Mouse (Mus musculus) kidney, postnatal 0 days (tissue): ENCODE measurements around the gene Slc22a12. TPM values are rescaled to one million over a fixed set of nuclear protein-coding genes. Genes with fewer than 3 reads are reported as not detected.
A peak's percentile ranks its signal among the peaks of the same experiment; 100 is the strongest.

Experiments used
- ATAC-seq: fragments of 200-750 bp; cut with Nextera tagmentation; replicated peaks from 2 replicates; pipeline ENCODE4 v1.8.0; 2017; ENCODE audit warnings: low read depth, moderate number of reproducible peaks, moderate TSS enrichment, moderate library complexity; ENCODE audit not compliant: low FRiP score
- DNase-seq: peaks from one replicate; pipeline ENCODE4 v3.0.0-alpha.2; 2016; ENCODE audit warnings: low spot score
- H3K27ac ChIP-seq: fragments of 300-500 bp; sonication (generic); 2 replicates; pipeline ENCODE4 v1.5.1; 2014; ENCODE audit warnings: mild to moderate bottlenecking
- H3K27me3 ChIP-seq: fragments of 300-500 bp; sonication (generic); 2 replicates; pipeline ENCODE4 v1.6.1; 2014; ENCODE audit warnings: low read length, mixed read lengths; ENCODE audit not compliant: insufficient read depth
- H3K36me3 ChIP-seq: fragments of 300-500 bp; sonication (generic); 2 replicates; pipeline ENCODE4 v1.6.1; 2014; ENCODE audit warnings: low read length, mixed read lengths; ENCODE audit not compliant: insufficient read depth
- H3K4me1 ChIP-seq: fragments of 300-500 bp; sonication (generic); replicated peaks from 2 replicates; pipeline ENCODE4 v1.6.1; 2014; ENCODE audit warnings: antibody characterized with exemption, low read length, mixed read lengths; ENCODE audit not compliant: insufficient read depth
- H3K4me2 ChIP-seq: fragments of 300-500 bp; sonication (generic); 2 replicates; pipeline ENCODE4 v1.6.1; 2014; ENCODE audit warnings: mild to moderate bottlenecking, low read length, moderate library complexity, mixed read lengths
- H3K4me3 ChIP-seq: fragments of 300-500 bp; sonication (generic); replicated peaks from 2 replicates; pipeline ENCODE4 v1.5.1; 2014; ENCODE audit warnings: low read depth, low read length
- H3K9ac ChIP-seq: fragments of 300-500 bp; sonication (generic); 2 replicates; pipeline ENCODE4 v1.6.1; 2014; ENCODE audit warnings: low read depth, low read length
- H3K9me3 ChIP-seq: fragments of 300-500 bp; sonication (generic); replicated peaks from 2 replicates; pipeline ENCODE4 v1.6.1; 2016; ENCODE audit warnings: low read length, inconsistent platforms, mixed read lengths
- CTCF ChIP-seq: IDR thresholded peaks from 2 replicates; pipeline ENCODE4 v1.5.1; 2016; ENCODE audit warnings: antibody characterized with exemption, low read depth, mild to moderate bottlenecking, moderate library complexity
- WGBS: fragments of 180-500 bp; shearing (Covaris S2); extraction: QIAGEN DNeasy Blood & Tissue Kit; methylation state at CpG from one replicate; pipeline ENCODE4 v1.1.7; 2014; 5-methylcytosine and 5-hydroxymethylcytosine counted together
- polyA plus RNA-seq: library from polyadenylated mRNA; unstranded; fragments of >200 nt; fragmentation: Nextera tagmentation; extraction: Ambion mirVana; gene quantifications from 2 replicates; pipeline ENCODE4 v1.2.1, GENCODE M21; 2015

Gene Slc22a12
- polyA plus RNA-seq, 1 experiment from 2014 or later = 21.8 TPM

- no peaks in the 10 kb centered on the region for H3K36me3 ChIP-seq
- no peaks in the 10 kb centered on the region for H3K9me3 ChIP-seq
- ATAC-seq (no peak), DNase-seq (no peak)
- no peak overlapping the region for H3K9ac ChIP-seq
- H3K4me1 ChIP-seq = 0 out of 2 replicates have a peak, but pooled peaks cover 9% of the 10 kb centered on the region
- no peak overlapping the region for H3K4me2 ChIP-seq
- WGBS = 75% methylated on average over 6 of the region's 6 CpGs
- no peak overlapping the region for H3K27ac ChIP-seq
- no peaks in the 10 kb centered on the region for H3K27me3 ChIP-seq
- H3K4me3 ChIP-seq = no peak overlapping the region
- no peak for TF ChIP-seq CTCF
Measured at GRCm38 (mm10) chr19:6536696-6537095, 6.1 kb downstream of the Slc22a12 start.

- TF ChIP-seq CTCF = no peak
- H3K4me1 ChIP-seq = 0 out of 2 replicates have a peak, but pooled peaks cover 9% of the 10 kb centered on the region
- no peak for ATAC-seq
- 46% methylated on average over 3 of the region's 3 CpGs for WGBS
- no peaks in the 10 kb centered on the region for H3K9me3 ChIP-seq
- H3K36me3 ChIP-seq = no peaks in the 10 kb centered on the region
- no peaks in the 10 kb centered on the region for H3K27me3 ChIP-seq
- no peak overlapping the region for H3K27ac ChIP-seq
- no peak overlapping the region for H3K9ac ChIP-seq
- no peak overlapping the region for H3K4me3 ChIP-seq
- H3K4me2 ChIP-seq = no peak overlapping the region
- no peak for DNase-seq
Measured at GRCm38 (mm10) chr19:6536201-6536600, 6.6 kb downstream of the Slc22a12 start.

- no peak overlapping the region for H3K4me2 ChIP-seq
- DNase-seq (no peak), ATAC-seq (no peak)
- no peaks in the 10 kb centered on the region for H3K27me3 ChIP-seq
- H3K36me3 ChIP-seq = no peaks in the 10 kb centered on the region
- H3K4me1 ChIP-seq = peaks cover 9% of the 10 kb centered on the region; the same call in 1 of the 2 replicates
- H3K27ac ChIP-seq = no peak overlapping the region
- TF ChIP-seq CTCF = no peak
- no peaks in the 10 kb centered on the region for H3K9me3 ChIP-seq
- H3K9ac ChIP-seq = no peak overlapping the region
- WGBS = 61% methylated on average over 5 of the region's 5 CpGs
- no peak overlapping the region for H3K4me3 ChIP-seq
Measured at GRCm38 (mm10) chr19:6534118-6534415, 8.8 kb downstream of the Slc22a12 start.

- Histone ChIP-seq H3K9ac (no peak overlapping the region), H3K27me3 (no peaks in the 10 kb centered on the region), H3K27ac (no peak overlapping the region; the same call in 1 of the 2 replicates), H3K4me1 (peaks cover 9% of the 10 kb centered on the region; the same call in 1 of the 2 replicates), H3K4me3 (no peak overlapping the region), H3K9me3 (no peaks in the 10 kb centered on the region), H3K36me3 (no peaks in the 10 kb centered on the region), H3K4me2 (no peak overlapping the region)
- no peak for ATAC-seq
- TF ChIP-seq CTCF = no peak
- 65% methylated on average over 11 of the region's 11 CpGs for WGBS
- DNase-seq = no peak
Measured at GRCm38 (mm10) chr19:6533290-6534117, 9.3 kb downstream of the Slc22a12 start.

- peaks cover 9% of the 10 kb centered on the region; the same call in 1 of the 2 replicates for H3K4me1 ChIP-seq
- H3K36me3 ChIP-seq = no peaks in the 10 kb centered on the region
- H3K4me2 ChIP-seq = peak overlapping the region; percentile 79
- DNase-seq = no peak
- no peaks in the 10 kb centered on the region for H3K9me3 ChIP-seq
- no peak overlapping the region; the same call in 1 of the 2 replicates for H3K27ac ChIP-seq
- H3K27me3 ChIP-seq = no peaks in the 10 kb centered on the region
- WGBS = 9% methylated on average over 13 of the region's 13 CpGs
- no peak overlapping the region for H3K9ac ChIP-seq
- no peak for ATAC-seq
- no peak for TF ChIP-seq CTCF
- 0 out of 2 replicates have a peak overlapping the region, but pooled peaks have one; percentile 44 for H3K4me3 ChIP-seq
Measured at GRCm38 (mm10) chr19:6532656-6533055, 10.2 kb downstream of the Slc22a12 start.

GRCm38 (mm10) chr19:6531832-6532471, 10.9 kb downstream of the Slc22a12 start:
- H3K27ac ChIP-seq = peak overlapping the region; percentile 70

More at GRCm38 (mm10) chr19:6531832-6532471, 10.9 kb downstream of the Slc22a12 start:
- no peaks in the 10 kb centered on the region for H3K9me3 ChIP-seq
- WGBS = 1% methylated on average over 36 of the region's 36 CpGs
- peak overlapping the region; percentile 44 for H3K4me3 ChIP-seq
- no peaks in the 10 kb centered on the region for H3K27me3 ChIP-seq
- no peak for TF ChIP-seq CTCF
- no peaks in the 10 kb centered on the region for H3K36me3 ChIP-seq
- peak; percentile 42; the same call in 1 of the 2 replicates for ATAC-seq
- H3K9ac ChIP-seq = peak overlapping the region; percentile 61
- DNase-seq = peak; percentile 81
- H3K4me2 ChIP-seq = peak overlapping the region; percentile 79
- peaks cover 9% of the 10 kb centered on the region; the same call in 1 of the 2 replicates for H3K4me1 ChIP-seq
